Mouse (Mus musculus) liver, postnatal 0 days (tissue): ENCODE measurements around the gene BC025920.

ENCODE experiments used
- CTCF ChIP-seq: sonication (generic); IDR thresholded peaks from 2 replicates; pipeline ENCODE4 v1.5.1; 2016; ENCODE audit warnings: antibody characterized with exemption, low read depth
- EP300 ChIP-seq: IDR thresholded peaks from 2 replicates; pipeline ENCODE4 v1.6.1; 2016; ENCODE audit warnings: antibody characterized with exemption, low read depth, mild to moderate bottlenecking

DNA sequence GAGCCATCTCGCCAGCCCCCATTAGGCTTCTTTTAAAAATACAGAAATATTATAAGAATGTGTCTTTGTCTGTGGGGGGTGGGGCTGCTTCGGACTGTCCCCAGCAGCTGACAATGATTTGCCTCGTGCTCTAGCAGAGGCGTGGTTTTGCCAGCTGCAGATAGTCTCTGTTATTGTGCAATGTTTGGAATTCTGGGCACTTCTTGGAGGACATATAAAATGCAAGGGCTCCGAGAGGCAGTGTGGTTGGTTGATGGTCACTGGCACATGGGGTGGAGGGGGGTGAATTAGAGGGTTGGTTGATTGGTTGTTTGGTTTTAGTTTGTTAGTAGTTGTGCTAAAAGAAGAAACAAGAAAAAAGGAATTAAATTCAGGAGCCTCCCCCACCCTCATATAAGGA is 13.9 kb downstream of the BC025920 start:
- TF ChIP-seq CTCF = no peak
- TF ChIP-seq EP300 = no peak
